Mouse (Mus musculus) embryo, embryonic 10 days (tissue): ENCODE measurements at regions not wholly inside any gene's neighbourhood (a gene's known extent, or its start where the extent isn't known, plus 50 kb on each side); places are given as distances from the start of the nearest gene placed in this dataset.
A peak's percentile ranks its signal among the peaks of the same experiment; 100 is the strongest.
"Not testable (repeated sequence)": the region's sequence is repeated elsewhere in the genome, so short reads cannot be mapped to it uniquely, and the experiment has no call there.

ENCODE experiments used
- DNase-seq: peaks from one replicate; pipeline ENCODE4 v3.0.0-alpha.2; 2015; ENCODE audit warnings: low spot score

DNA sequence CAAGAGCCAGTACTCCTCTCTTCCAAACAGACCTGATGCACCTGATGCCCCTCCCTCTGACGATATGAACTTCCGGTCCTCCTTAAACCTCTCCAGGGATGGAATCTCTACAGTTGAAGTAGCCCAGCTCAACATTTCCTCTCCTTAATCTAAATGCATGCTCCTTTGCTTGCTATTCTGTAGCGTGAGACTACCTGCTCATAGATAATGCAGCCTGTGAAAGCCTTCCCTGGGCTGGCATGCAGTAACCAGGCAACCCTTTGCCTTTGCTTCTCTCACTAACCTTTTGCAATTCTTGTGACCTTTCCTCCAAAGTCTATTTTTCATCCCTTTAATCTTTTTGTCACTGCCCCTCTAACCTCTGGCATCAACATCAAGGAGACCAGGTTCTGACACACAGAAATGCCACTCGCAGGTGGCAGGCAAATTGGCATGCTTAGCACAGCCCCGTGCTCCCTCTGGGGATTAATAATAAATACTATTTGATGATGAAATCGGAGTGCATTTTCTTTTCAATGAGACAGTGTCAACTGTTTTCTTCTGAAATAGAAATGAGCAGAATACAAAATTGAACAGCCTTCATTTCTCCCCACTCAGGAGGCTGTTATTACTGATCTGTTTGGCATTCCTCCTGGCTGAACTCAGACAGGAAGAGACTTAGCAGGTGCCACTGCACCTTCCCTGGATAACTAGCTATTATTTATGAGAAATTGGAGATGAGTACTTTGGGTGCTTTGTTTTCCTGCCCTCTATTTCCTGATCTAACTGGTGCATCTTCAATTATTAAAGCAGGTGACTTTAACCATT is 249.8 kb upstream of the Pbx1 start:
- no peak for DNase-seq

- no peak for DNase-seq
Measured at GRCm38 (mm10) chr1:168680674-168681073, 248.6 kb upstream of the Pbx1 start.

- no peak for DNase-seq
Measured at GRCm38 (mm10) chr1:168676418-168677413, 244.6 kb upstream of the Pbx1 start.

DNA sequence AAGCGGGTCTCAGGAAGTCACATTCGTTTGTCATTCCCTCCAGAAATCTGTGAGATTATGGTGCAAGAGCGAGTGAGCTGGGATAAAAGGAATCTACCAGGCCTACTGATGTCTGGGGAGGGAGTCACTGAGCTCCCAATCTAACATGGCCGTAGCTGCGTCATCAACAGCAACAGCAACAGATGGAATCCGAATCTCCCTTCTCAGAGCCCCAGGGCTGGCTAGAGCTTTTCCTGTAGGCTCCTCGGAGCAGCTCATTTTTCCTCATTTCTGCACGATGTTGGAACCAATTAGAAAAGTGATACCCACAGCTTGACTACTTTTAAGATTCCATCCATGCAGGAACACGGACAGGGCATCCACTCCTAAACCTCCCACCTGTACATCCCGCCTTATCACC is 243.7 kb upstream of the Pbx1 start:
- peak; percentile 11 for DNase-seq

DNA sequence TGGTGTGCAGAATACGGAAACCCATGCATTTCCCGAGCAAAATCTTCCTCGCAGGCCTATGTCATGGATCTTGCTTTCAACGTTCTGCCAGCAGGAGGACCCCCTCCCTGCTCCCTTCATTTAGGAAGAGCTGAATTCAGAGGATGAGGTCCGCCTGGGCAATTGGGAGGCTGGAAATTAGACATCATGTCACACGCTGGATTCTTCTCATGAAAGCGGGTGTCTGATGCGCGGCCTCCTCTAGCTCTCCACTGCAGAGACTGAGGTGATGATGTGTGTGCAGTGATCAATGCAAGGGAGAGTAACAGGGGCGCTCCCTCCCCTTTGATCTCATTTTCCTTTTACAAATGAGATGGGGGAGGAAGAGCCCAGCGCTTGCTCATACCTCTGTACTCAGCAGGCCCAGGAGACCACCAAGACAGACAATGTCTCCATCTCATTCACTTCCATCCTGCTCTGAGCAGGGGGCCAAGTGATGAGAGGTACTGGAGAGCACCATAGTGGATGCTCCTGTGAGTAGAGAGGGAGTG is 230.8 kb upstream of the Pbx1 start:
- DNase-seq, result peak; percentile 15

GRCm38 (mm10) chr1:168660956-168661355 is 228.9 kb upstream of the Pbx1 start:
- DNase-seq, result no peak

- DNase-seq, result no peak
Measured at GRCm38 (mm10) chr1:168659578-168659977, 227.5 kb upstream of the Pbx1 start.

GRCm38 (mm10) chr1:168632837-168633236 is 200.8 kb upstream of the Pbx1 start:
- DNase-seq, result no peak

GRCm38 (mm10) chr1:168631979-168632378 is 199.9 kb upstream of the Pbx1 start:
- no peak for DNase-seq

DNA sequence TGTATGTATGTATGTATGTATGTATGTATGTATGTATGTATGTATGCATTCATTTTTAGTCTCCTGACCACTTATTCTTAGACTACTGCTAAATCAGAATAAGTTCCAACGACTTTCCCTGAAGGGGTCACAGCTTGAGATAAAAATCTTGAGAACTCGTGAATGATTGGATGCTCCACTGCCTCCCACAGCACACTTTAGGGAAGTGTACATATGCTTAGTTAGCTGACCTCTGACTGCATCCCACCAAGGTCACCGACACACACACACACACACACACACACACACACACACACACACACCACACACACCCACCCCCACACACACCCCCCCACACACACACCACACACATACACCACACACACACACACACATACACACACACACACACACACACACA is 169.9 kb upstream of the Pbx1 start:
- not testable (repeated sequence) for DNase-seq

DNA sequence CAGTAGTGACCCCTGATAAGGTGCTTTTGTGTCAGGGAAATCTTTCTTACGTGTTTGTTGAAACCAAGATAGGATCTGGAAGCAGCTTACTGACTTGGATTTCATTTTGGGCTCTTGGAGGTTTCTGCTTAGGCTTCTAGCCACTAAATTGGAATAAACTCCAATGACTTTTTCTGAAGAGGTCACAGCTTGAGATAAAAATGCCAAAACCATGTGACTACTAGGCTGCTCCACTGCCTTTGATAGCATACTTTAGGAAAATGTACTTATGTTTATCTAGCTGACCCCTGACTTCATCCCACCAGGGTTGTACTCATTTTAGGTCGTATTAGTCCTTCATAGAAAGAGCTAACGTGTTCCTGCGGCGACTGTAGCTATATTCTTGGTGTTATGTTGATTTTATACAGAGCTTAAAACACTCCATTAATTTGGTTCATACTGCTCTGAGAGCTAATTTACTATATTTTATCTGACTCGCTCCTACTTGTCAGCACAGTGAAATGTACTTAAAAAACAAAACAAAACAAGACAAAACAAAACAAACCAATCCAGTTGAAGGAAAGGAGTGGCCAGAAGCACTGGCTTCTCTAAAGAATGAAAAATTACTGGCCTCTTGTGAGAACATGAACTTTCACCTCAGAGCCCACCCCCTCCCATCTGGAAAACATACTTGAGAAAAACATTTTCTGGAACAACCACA is 168.5 kb upstream of the Pbx1 start:
- DNase-seq, result no peak

GRCm38 (mm10) chr1:168598191-168598667 is 166.2 kb upstream of the Pbx1 start:
- DNase-seq, result peak; percentile 29

DNA sequence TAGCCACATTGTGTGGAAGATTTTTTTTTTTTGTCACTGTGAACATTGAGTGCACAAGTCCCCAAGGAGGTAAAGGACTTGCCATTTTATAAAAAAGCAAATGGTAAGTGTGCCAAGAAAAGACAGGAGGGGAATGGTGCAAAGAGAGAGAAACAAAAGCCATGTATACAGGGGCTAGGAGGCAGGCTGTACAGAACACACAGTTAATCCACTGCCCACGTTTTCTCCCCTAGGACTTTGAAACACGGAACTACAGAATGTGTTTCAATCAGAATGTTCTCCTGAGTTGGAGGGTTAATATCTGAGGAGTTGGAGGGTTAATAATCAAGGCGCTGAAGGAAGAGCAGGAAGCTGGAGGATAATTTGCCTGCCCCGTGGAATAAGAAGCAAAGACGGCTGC is 165.4 kb upstream of the Pbx1 start:
- DNase-seq, result no peak

- no peak for DNase-seq
Measured at GRCm38 (mm10) chr1:168584137-168584536, 152.1 kb upstream of the Pbx1 start.

DNA sequence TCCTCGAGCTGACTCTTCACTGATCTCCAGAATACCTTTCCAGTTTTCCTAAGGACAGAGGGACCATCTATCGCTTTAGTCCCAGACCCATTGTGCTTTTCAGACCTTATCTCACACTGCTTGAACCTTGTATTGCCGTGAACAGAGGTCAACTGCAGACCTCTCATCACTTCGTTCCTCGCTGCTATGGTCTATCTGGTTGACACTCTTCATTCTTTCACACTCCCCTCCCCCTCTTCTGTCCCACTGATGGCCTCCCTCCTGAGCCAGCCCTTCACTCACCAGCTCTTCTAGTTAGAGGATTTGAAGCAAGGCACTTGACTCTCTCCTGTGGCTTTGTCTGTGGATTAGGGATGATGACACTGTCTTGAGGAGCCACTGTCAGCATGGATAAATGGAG is 150.4 kb upstream of the Pbx1 start:
- DNase-seq, result peak; percentile 9

- no peak for DNase-seq
Measured at GRCm38 (mm10) chr1:168569930-168570515, 138.0 kb upstream of the Pbx1 start.

DNA sequence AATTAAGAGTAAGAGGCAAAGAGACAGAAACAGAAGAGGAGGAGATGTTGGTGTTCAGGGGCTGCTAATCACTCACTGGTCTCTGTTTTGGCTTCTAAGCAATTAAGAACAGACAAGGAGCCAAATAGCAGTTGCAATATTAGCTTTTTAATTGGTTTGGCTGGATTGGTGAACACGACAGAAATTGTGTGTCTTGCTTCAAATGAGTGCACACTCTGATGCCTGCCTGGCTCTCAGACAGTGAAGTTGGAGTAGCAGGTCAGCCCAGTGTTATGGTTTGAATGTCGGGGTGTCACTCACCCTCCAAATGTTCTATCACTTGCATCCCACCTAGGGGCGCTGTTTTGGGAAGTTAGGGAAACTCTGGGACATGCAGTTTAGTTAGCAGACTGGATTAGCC is 120.3 kb upstream of the Pbx1 start:
- DNase-seq, result no peak

DNA sequence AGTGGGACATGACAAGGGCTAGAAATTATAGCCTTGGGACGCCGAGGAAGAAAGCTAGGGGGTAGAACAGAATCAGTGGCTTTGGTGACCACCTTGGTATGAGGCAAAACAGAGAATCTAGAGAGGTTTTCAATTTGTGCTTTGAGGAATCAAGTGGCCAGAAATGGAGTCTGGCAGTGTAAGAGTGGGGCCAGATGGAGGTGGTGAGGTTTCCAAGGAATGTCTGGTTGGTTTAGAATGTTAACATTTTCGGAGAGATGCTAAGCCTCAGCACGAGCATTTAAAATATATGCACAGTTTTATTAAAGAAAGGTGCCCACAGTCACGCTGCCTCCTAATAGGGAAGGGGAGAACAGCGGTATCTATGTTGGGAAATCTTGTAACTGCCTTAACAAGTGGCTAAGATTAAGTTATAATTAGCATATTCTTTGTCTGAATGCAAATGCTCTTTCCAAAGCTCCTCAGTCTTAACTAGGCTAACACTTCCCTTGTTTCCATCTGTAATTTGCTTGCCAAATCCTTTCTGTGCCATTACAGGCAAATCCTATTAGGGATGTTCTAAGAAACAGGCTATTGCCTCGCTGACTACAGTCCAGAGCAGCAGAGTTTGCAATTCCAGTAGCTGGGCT is 117.9 kb upstream of the Pbx1 start:
- no peak for DNase-seq

GRCm38 (mm10) chr1:168546156-168546555 is 114.1 kb upstream of the Pbx1 start:
- no peak for DNase-seq

GRCm38 (mm10) chr1:168545072-168545780 is 113.2 kb upstream of the Pbx1 start:
- no peak for DNase-seq
